Mouse (Mus musculus) heart, adult 11 months (tissue): Measurements from ENCODE around the gene Ece2.

ENCODE experiments used
- DNase-seq: peaks from one replicate; pipeline ENCODE4 v3.0.0; 2022

Gene Ece2

DNA sequence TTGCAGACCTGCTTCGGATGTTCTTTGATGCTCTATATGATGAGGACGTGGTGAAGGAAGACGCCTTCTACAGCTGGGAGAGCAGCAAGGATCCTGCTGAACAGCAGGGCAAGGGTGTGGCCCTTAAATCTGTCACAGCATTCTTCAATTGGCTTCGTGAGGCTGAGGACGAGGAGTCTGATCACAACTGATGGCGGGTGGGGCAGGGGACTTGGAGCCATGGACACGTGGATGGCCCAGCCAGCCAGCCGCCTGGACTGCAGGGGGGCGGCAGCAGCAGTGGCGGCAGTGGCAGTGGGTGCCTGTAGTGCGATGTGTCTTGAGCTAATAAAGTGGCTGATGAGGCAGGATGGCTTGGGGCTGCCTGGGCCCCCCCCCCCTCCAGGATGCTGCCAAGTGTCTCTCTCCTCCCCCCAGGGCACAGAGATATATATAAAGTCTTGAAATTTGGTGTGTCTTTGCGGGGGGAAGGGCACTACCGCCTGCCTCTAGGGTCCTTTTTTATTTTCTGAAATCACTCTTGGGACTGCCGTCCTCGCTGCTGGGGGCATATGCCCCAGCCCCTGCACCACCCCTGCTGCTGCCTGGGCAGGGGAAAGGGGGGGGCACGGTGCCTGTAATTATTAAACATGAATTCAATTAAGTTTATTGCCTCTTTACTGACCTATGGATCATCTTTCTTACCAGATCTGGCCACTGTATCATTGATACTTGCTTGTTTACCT lies 62.8 kb downstream of the Ece2 start:
- peak; percentile 95 for DNase-seq

DNA sequence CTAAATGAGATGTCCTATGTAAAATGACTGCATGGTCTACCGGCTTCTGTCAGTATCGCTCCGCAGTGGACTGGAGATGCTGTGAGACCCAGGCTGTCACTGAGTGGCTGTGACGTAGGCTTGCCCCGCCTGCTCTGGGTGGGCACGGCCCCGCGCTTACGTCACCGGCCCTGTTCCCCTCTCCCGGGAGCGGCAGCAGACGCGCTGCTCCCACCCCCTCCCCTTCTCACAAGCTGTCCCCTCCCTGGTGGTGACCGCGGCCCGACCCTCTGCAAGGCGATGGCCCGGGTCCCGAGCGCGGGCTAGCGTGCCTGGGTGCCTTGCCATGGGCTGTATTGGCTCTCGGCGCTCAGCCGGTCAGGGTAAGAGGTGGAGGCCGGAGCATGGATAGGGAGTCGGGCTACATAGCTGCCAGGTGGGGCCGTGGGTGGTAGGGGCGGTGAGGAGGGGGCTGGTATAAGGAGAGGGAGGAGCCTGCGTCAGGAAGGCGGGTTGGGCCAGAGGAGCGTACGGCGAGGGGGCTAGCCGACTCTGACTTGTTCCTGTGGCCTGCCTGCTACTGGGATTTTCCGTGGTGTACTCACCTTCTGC lies 63.6 kb downstream of the Ece2 start, which contains the start of gene Fam131a:
TSS of gene Fam131a (plus strand) at position 131 of the 591 bp plus-strand sequence.
- DNase-seq, result peak; percentile 99

- peak; percentile 98 for DNase-seq
These were observed 65.2 kb downstream of the Ece2 start for GRCm38 (mm10) chr16:20694781-20695180.

DNA sequence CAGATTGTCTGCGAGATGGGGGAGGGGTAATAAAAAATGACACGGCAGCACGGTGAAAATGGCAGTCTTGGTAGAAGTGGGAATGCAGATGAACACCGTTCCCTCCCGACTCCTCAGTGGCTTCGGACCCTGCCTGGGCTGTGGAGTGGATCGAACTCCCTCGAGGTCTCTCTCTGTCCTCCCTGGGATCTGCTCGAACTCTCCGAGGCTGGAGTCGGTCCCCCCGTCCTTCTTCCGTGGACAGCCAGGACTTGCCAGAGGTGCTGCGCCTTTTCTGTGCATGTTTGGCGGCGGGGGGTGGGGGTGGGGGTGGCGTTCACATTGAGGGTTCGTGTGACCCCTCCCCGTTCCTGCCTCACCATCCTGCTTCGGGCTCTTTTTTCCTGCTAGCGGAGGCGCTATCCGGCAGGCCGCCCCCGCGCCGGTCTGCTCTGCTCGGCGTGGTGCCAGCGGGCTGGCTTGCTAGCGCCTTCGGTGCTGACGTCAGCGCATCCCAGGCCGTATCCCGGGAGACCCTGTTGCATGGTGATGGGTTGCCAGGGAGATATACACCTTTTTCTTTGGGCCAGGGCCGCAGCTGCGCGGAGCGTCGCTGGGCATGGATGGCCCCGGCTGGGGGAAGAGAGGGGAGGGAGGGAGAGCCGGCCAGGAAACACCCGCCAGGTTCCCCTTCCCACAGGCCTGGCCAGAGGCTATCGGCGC lies 66.1 kb downstream of the Ece2 start:
- DNase-seq, result peak; percentile 99
